Mouse (Mus musculus) myocyte (in vitro differentiated cells): ENCODE measurements at regions not wholly inside any gene's neighbourhood (a gene's known extent, or its start where the extent isn't known, plus 50 kb on each side); places are given as distances from the start of the nearest gene placed in this dataset.

Source experiments
- CEBPB ChIP-seq: IDR thresholded peaks from 2 replicates; pipeline ENCODE4 v1.6.1; 2011; ENCODE audit warnings: mild to moderate bottlenecking, moderate library complexity; ENCODE audit not compliant: poor library complexity, insufficient read depth, severe bottlenecking
- E2F4 ChIP-seq: IDR thresholded peaks from one replicate; pipeline ENCODE4 v1.6.1; 2011; ENCODE audit warnings: mild to moderate bottlenecking, control low read depth, moderate library complexity; ENCODE audit not compliant: insufficient read depth
- MAX ChIP-seq: IDR thresholded peaks from one replicate; pipeline ENCODE4 v1.6.1; 2011; ENCODE audit warnings: low read depth, mild to moderate bottlenecking, control low read depth
- MYOD1 ChIP-seq, 3 experiments: IDR thresholded peaks; one replicate each; pipeline ENCODE4 v1.6.1; 2011; ENCODE audit warnings: control low read depth in 2 of 3, low read depth in 2 of 3, mild to moderate bottlenecking in 2 of 3, moderate library complexity in 1 of 3; ENCODE audit not compliant: insufficient read length in 2 of 3, control insufficient read depth in 1 of 3
- POLR2A ChIP-seq: IDR thresholded peaks from one replicate; pipeline ENCODE4 v1.6.1; 2011; ENCODE audit warnings: low read depth, mild to moderate bottlenecking, control low read depth, moderate library complexity; ENCODE audit not compliant: insufficient read length
- POLR2AphosphoS2 ChIP-seq: IDR thresholded peaks from one replicate; pipeline ENCODE4 v1.6.1; 2011; ENCODE audit warnings: low read depth, control low read depth; ENCODE audit not compliant: insufficient read length
- SRF ChIP-seq: IDR thresholded peaks from one replicate; pipeline ENCODE4 v1.6.1; 2011; ENCODE audit warnings: low read depth; ENCODE audit not compliant: control insufficient read depth, insufficient read length
- TCF12 ChIP-seq: IDR thresholded peaks from one replicate; pipeline ENCODE4 v1.6.1; 2011; ENCODE audit warnings: mild to moderate bottlenecking, control low read depth; ENCODE audit not compliant: poor library complexity, insufficient read depth, severe bottlenecking
- TCF3 ChIP-seq: IDR thresholded peaks from one replicate; pipeline ENCODE4 v1.6.1; 2011; ENCODE audit warnings: low read depth, control low read depth; ENCODE audit not compliant: insufficient read length
- USF1 ChIP-seq: IDR thresholded peaks from one replicate; pipeline ENCODE4 v1.6.1; 2011; ENCODE audit warnings: low read depth, mild to moderate bottlenecking, control low read depth, moderate library complexity

- TF ChIP-seq POLR2A: no peak
- no peak for TF ChIP-seq CEBPB
- no peak for TF ChIP-seq MAX
- TF ChIP-seq MYOD1 (IDR thresholded peaks at IDR 0.05; ENCODE audit: control insufficient read depth in 1 of 3, insufficient read length in 2 of 3, low read depth in 2 of 3): no peak
- no peak for TF ChIP-seq TCF12
- TF ChIP-seq POLR2AphosphoS2: no peak
- no peak for TF ChIP-seq USF1
- TF ChIP-seq E2F4: no peak
- TF ChIP-seq SRF: no peak
- no peak for TF ChIP-seq TCF3
These were observed 125.3 kb upstream of the Ccdc122 start for GRCm38 (mm10) chr14:76911271-76911670.
